In the genomic region with DNA sequence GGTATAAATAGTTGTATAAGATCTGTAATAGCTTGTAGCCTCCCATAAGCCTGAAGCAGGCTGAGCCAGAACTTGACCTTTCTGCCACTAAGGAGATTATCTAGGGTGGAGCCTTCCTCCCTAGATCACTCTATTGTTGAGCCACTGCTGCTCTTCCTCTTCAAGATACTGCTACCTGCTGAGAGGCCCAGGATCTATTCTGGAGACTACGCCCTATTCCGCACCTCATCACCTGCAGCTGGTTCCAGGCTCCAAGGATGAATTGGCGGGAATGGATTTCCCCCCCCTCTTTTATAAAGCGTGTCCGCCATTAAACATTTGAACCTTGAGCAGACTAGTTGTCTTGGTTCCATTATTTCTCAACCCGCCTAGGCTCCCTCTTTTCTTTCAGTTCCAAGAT, we compare ENCODE assay signal across 6 mouse cellular contexts.
DNase-seq lines count a peak whose midpoint lies in the region; TF ChIP-seq lines count a peak whose summit lies in the region.
"Not testable (repeated sequence)": the region's sequence is repeated elsewhere in the genome, so short reads cannot be mapped to it uniquely, and the experiment has no call there.

No protein-coding gene starts in this region.

- not testable (repeated sequence) for TF ChIP-seq POLR2A in ES-Bruce4 (IDR thresholded peaks at IDR 0.05; ENCODE audit: insufficient read depth, low read length)

- not testable (repeated sequence) for H3K36me3 ChIP-seq in ES-Bruce4 (ENCODE audit: control insufficient read depth, insufficient read depth, low read length, poor library complexity, severe bottlenecking); ES-E14 (ENCODE audit: control insufficient read depth, insufficient read depth, low read length, poor library complexity, severe bottlenecking)

- H3K27me3 ChIP-seq in ES-Bruce4 (ENCODE audit: control insufficient read depth, insufficient read depth, low read length, poor library complexity, severe bottlenecking), result not testable (repeated sequence)

- not testable (repeated sequence) for TF ChIP-seq CTCF in ES-Bruce4 (IDR thresholded peaks at IDR 0.05; ENCODE audit: low read depth, low read length)

- not testable (repeated sequence) for H3K27ac ChIP-seq in ES-Bruce4 (ENCODE audit: insufficient read depth, low read length); ES-E14 (ENCODE audit: insufficient read depth, low read depth, low read length, poor library complexity, severe bottlenecking)

- in situ Hi-C loops in ES-E14 (cut with MboI; ENCODE audit: low sequenced_read_pairs in 2 of 2, unreplicated experiment in 2 of 2), result not testable (repeated sequence)

- not testable (repeated sequence) for H3K9me3 ChIP-seq in ES-Bruce4 (replicated peaks; ENCODE audit: control insufficient read depth, insufficient read depth, low read length, poor library complexity, severe bottlenecking); ES-E14 (ENCODE audit: control insufficient read depth, insufficient read depth, low read depth, low read length)

- H3K4me1 ChIP-seq in ES-Bruce4 (ENCODE audit: control insufficient read depth, insufficient read depth, low read length), result not testable (repeated sequence)
- H3K4me1 ChIP-seq in ES-E14 (ENCODE audit: control insufficient read depth in 2 of 2, insufficient read depth in 2 of 2, low read length in 2 of 2, poor library complexity in 1 of 2), result peaks cover 0 to 12% of the 10 kb centered on the region in 2 experiments; a peak in 1 of 4 replicates

- not testable (repeated sequence) for H3K4me3 ChIP-seq in ES-Bruce4 (ENCODE audit: low read depth, low read length); ES-E14 (ENCODE audit: insufficient read depth in 1 of 2, low read depth in 1 of 2, low read length in 2 of 2, poor library complexity in 1 of 2, severe bottlenecking in 1 of 2)

- TF ChIP-seq EP300 in ES-Bruce4 (IDR thresholded peaks at IDR 0.05; ENCODE audit: insufficient read depth, low read depth, low read length), result peak; percentile 59

- DNase-seq in ES-CJ7 (ENCODE audit: low read depth, low spot score), result peak; percentile 92
- peak; percentile 38 for DNase-seq in ES-E14 (ENCODE audit: low read depth, low spot score)
- DNase-seq in R1 (ENCODE audit: low read depth, low spot score), result peak; percentile 89
- DNase-seq in WW6 (ENCODE audit: low read depth, low spot score), result peak; percentile 34
- DNase-seq in ZHBTc4 (ENCODE audit: low read depth, low spot score), result peak; percentile 65

- H3K9ac ChIP-seq in ES-Bruce4 (ENCODE audit: low read depth, poor library complexity, severe bottlenecking); ES-E14 (ENCODE audit: insufficient read depth, low read depth, low read length, poor library complexity, severe bottlenecking): not testable (repeated sequence)

Comparison
In these comparisons a context has a peak if more than half of its experiments do, and no peak if none do; other contexts are left out.
1. DNase-seq: peak in every context shown above with its lines; median percentile 92 in ES-CJ7; 89 in R1; 65 in ZHBTc4; 38 in ES-E14; 34 in WW6.